Mouse (Mus musculus) cortical plate, adult 2 months (tissue): Measurements from ENCODE around the gene Itk.

ENCODE experiments used
- CTCF ChIP-seq: fragments of 200-500 bp; IDR thresholded peaks from 2 replicates; pipeline ENCODE4 v1.5.1; 2011; ENCODE audit warnings: mild to moderate bottlenecking, control low read depth, low read length; ENCODE audit not compliant: insufficient read depth; ENCODE audit errors: extremely low read depth
- POLR2A ChIP-seq: fragments of 200-500 bp; IDR thresholded peaks from 2 replicates; pipeline ENCODE4 v1.6.1; 2011; ENCODE audit warnings: mild to moderate bottlenecking, low read length, control low read depth; ENCODE audit not compliant: insufficient read depth; ENCODE audit errors: extremely low read depth

- TF ChIP-seq CTCF (no peak), POLR2A (no peak)
Observed at GRCm38 (mm10) chr11:46386556-46386955, 2.8 kb downstream of the Itk start.
